Mouse (Mus musculus) ES-E14 (cell line): ENCODE data around the gene Hrk. TPM values are rescaled to one million over a fixed set of nuclear protein-coding genes. Genes with fewer than 3 reads are reported as not detected.

Experiments used
- DNase-seq: peaks from one replicate; pipeline ENCODE4 v3.0.0-alpha.2; 2013; ENCODE audit warnings: low read depth, low spot score
- H3K27ac ChIP-seq: 2 replicates; pipeline ENCODE4 v1.5.1; 2012; ENCODE audit warnings: low read depth, mild to moderate bottlenecking, low read length, moderate library complexity, mixed read lengths; ENCODE audit not compliant: poor library complexity, insufficient read depth, severe bottlenecking
- H3K36me3 ChIP-seq: 2 replicates; pipeline ENCODE4 v1.6.1; 2012; ENCODE audit warnings: mild to moderate bottlenecking, low read length, moderate library complexity, mixed read lengths; ENCODE audit not compliant: control insufficient read depth, poor library complexity, insufficient read depth, severe bottlenecking
- H3K4me1 ChIP-seq, 2 experiments: fragments of 150-350 bp in 1 of 2; sonication (generic) in 1 of 2; 2 replicates each; pipeline ENCODE4 v1.6.1; 2012; ENCODE audit warnings: low read length in 2 of 2, mild to moderate bottlenecking in 1 of 2, mixed read lengths in 1 of 2; ENCODE audit not compliant: control insufficient read depth in 2 of 2, insufficient read depth in 2 of 2, poor library complexity in 1 of 2
- H3K4me3 ChIP-seq, 2 experiments: fragments of 150-350 bp in 1 of 2; sonication (generic) in 1 of 2; 2 replicates each; pipeline ENCODE4 v1.5.1; 2012; ENCODE audit warnings: low read length in 2 of 2, low read depth in 1 of 2, mild to moderate bottlenecking in 1 of 2, mixed read lengths in 1 of 2; ENCODE audit not compliant: insufficient read depth in 1 of 2, poor library complexity in 1 of 2, severe bottlenecking in 1 of 2
- H3K9ac ChIP-seq: 2 replicates; pipeline ENCODE4 v1.6.1; 2012; ENCODE audit warnings: low read depth, mild to moderate bottlenecking, low read length, mixed read lengths; ENCODE audit not compliant: poor library complexity, insufficient read depth, severe bottlenecking
- H3K9me3 ChIP-seq: fragments of 150-350 bp; sonication (generic); 2 replicates; pipeline ENCODE4 v1.6.1; 2012; ENCODE audit warnings: low read depth, mild to moderate bottlenecking, low read length; ENCODE audit not compliant: control insufficient read depth, insufficient read depth
- CHD2 ChIP-seq: IDR thresholded peaks from 2 replicates; pipeline ENCODE4 v1.6.1; 2014; ENCODE audit warnings: mild to moderate bottlenecking, low read depth, low read length, inconsistent platforms
- HCFC1 ChIP-seq: IDR thresholded peaks from 2 replicates; pipeline ENCODE4 v1.6.1; 2012; ENCODE audit warnings: low read length, inconsistent platforms, borderline replicate concordance; ENCODE audit not compliant: insufficient read depth
- MAFK ChIP-seq: IDR thresholded peaks from 2 replicates; pipeline ENCODE4 v1.6.1; 2014; ENCODE audit warnings: mild to moderate bottlenecking, low read depth, low read length, inconsistent platforms; ENCODE audit not compliant: insufficient read depth
- ZC3H11A ChIP-seq: IDR thresholded peaks from 2 replicates; pipeline ENCODE4 v1.6.1; 2012; ENCODE audit warnings: low read depth, mild to moderate bottlenecking, inconsistent platforms, low read length, borderline replicate concordance
- ZNF384 ChIP-seq: IDR thresholded peaks from 2 replicates; pipeline ENCODE4 v1.6.1; 2012; ENCODE audit warnings: low read depth, low read length, inconsistent platforms
- in situ Hi-C, 2 experiments: fragments of 600-800 bp; cut with MboI; formaldehyde crosslinking; loops; one replicate each; pipeline ENCODE4 v1.15.1; 2025; ENCODE audit warnings: low sequenced_read_pairs in 2 of 2, inconsistent platforms in 1 of 2; ENCODE audit not compliant: unreplicated experiment in 2 of 2
- total RNA-seq: library from RNA; depleted of rRNA; stranded (reverse); fragments of 300-350 nt; gene quantifications from 2 replicates; pipeline ENCODE4 v1.2.3, GENCODE M21; 2012

Hrk gene
- total RNA-seq, 1 experiment: 0.36 TPM

DNA sequence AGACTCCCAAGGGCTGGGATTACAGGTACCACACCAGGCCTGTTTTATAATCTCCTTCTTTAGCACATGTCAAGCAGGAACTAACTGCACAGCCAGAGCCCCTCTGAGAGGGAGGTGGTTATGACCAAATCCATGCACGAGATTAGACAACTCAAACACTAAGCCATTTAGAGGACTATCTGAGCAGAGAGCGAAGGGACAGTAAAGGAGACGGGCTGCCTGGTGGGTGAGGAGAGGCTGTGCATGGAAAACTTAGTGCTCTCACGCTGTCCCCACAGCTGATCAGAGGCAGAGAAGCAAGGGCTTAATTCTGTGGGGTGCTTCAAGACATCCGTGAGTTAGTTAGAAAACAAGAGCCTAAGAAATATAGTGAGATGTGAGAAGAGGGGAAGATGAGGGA lies 49.6 kb downstream of the Hrk start:
- no peak for TF ChIP-seq ZNF384
- TF ChIP-seq MAFK: no peak
- no peak for TF ChIP-seq ZC3H11A
- TF ChIP-seq HCFC1: no peak
- no peak for TF ChIP-seq CHD2
- no peak overlapping the region for H3K9ac ChIP-seq
- H3K4me1 ChIP-seq: peaks cover 0 to 2% of the 10 kb centered on the region in 2 experiments; a peak in 1 of 4 replicates
- H3K36me3 ChIP-seq: no peaks in the 10 kb centered on the region
- no peak overlapping the region for H3K27ac ChIP-seq
- no peak overlapping the region for H3K4me3 ChIP-seq
- in situ Hi-C loops: no loop called here
- no peaks in the 10 kb centered on the region for H3K9me3 ChIP-seq
- no peak for DNase-seq

- DNase-seq: peak; percentile 16
- TF ChIP-seq HCFC1 (no peak), ZNF384 (no peak), CHD2 (no peak), MAFK (no peak)
- Histone ChIP-seq H3K9me3 (no peaks in the 10 kb centered on the region), H3K4me1 (no peaks in the 10 kb centered on the region), H3K27ac (no peak overlapping the region), H3K36me3 (no peaks in the 10 kb centered on the region), H3K4me3 (peak overlapping the region in 1 of 2 experiments; percentile 6; a peak in 1 of 4 replicates), H3K9ac (no peak overlapping the region)
- in situ Hi-C loops: no loop called here
Measured at GRCm38 (mm10) chr5:118214418-118215154, 50.1 kb downstream of the Hrk start.

DNA sequence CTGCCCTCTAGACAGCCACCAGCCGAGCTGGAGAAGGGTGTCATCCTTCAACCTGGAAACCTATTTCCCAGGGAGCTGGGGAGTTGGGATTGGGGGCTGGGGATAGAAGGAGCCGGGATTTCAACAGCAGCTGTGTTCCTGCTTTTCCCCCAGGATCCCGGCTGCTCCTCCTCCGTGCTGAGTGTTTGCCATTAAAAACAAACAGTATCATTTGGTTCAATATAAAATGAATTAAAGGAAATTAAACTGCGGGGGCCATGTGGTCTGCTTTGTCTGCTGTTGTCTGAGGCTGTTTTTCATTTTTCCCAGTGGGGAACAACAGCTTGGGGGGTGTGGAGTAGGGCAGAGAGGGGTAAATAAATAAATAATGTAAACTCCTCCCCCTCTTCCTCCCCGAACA lies 53.0 kb downstream of the Hrk start:
- no peaks in the 10 kb centered on the region for H3K9me3 ChIP-seq
- H3K4me1 ChIP-seq: no peaks in the 10 kb centered on the region
- H3K36me3 ChIP-seq: no peaks in the 10 kb centered on the region
- no peak for DNase-seq
- in situ Hi-C loops: no loop called here
- no peak overlapping the region for H3K27ac ChIP-seq
- no peak overlapping the region for H3K9ac ChIP-seq
- TF ChIP-seq MAFK: no peak
- TF ChIP-seq ZC3H11A: no peak
- no peak for TF ChIP-seq HCFC1
- TF ChIP-seq ZNF384: no peak
- no peak for TF ChIP-seq CHD2
- no peak overlapping the region for H3K4me3 ChIP-seq

DNA sequence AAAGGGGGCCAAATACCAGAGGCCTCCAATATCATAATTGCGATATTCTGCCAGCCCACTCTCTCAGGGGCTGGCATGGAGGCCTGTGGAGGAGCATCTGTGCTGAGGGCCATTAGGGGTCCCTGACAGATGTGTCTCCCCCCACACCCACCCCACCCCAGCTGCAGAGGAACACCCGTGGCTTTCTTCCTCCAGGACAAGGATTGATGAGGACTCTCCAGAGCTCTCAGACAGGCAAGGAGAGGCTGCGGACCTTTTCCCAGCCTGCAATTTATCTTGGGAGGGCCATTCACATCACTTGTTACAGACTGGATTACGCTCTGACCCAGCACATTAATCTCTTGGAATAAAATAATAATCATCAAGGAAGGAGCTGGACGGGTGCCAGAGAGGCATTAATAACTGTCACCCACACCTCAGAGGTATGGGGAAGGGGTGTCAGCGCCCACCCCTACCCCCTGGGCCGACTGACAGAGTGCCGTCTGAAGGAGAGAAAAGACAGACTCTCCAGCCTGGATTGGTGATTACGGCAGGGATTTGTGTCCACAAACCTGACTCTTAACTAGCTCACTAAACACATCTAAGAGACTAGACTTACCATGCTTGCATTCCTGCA lies 58.8 kb downstream of the Hrk start:
- no peak overlapping the region for H3K9ac ChIP-seq
- peaks cover 2% of the 10 kb centered on the region; the same call in 1 of the 2 replicates for H3K36me3 ChIP-seq
- in situ Hi-C loops: no loop called here

More for the DNA sequence above, 58.8 kb downstream of the Hrk start:
- Histone ChIP-seq H3K9me3 (no peaks in the 10 kb centered on the region), H3K27ac (no peak overlapping the region), H3K4me3 (no peak overlapping the region), H3K4me1 (no peaks in the 10 kb centered on the region)
- no peak for TF ChIP-seq ZNF384
- TF ChIP-seq HCFC1: no peak
- no peak for TF ChIP-seq ZC3H11A
- TF ChIP-seq MAFK: no peak
- no peak for TF ChIP-seq CHD2
- no peak for DNase-seq
